Mouse (Mus musculus) adrenal gland, adult 18-20 months (tissue): ENCODE measurements at regions not wholly inside any gene's neighbourhood (a gene's known extent, or its start where the extent isn't known, plus 50 kb on each side); places are given as distances from the start of the nearest gene placed in this dataset.

Source experiments
- DNase-seq, 2 experiments: peaks; one replicate each; pipeline ENCODE4 v3.0.0; 2021 to 2022; ENCODE audit warnings: low spot score in 2 of 2

GRCm38 (mm10) chr5:119280146-119280545, 390.3 kb upstream of the Tbx3 start:
- DNase-seq, result no peak

- no peak for DNase-seq
Observed at GRCm38 (mm10) chr5:119289808-119290207, 380.7 kb upstream of the Tbx3 start.

GRCm38 (mm10) chr5:119292323-119292722, 378.1 kb upstream of the Tbx3 start:
- DNase-seq, result peak in 1 of 2 experiments; percentile 6

GRCm38 (mm10) chr5:119292889-119293288, 377.6 kb upstream of the Tbx3 start:
- no peak for DNase-seq

GRCm38 (mm10) chr5:119299311-119299710, 371.2 kb upstream of the Tbx3 start:
- DNase-seq, result no peak

- DNase-seq, result no peak
Observed at GRCm38 (mm10) chr5:119300106-119300505, 370.4 kb upstream of the Tbx3 start.

- DNase-seq, result no peak
Observed at GRCm38 (mm10) chr5:119301539-119301938, 368.9 kb upstream of the Tbx3 start.

GRCm38 (mm10) chr5:119304721-119305120, 365.7 kb upstream of the Tbx3 start:
- no peak for DNase-seq

- no peak for DNase-seq
Observed at GRCm38 (mm10) chr5:119307768-119308167, 362.7 kb upstream of the Tbx3 start.

- no peak for DNase-seq
Observed at GRCm38 (mm10) chr5:119310178-119310930, 360.1 kb upstream of the Tbx3 start.

- DNase-seq, result no peak
Observed at GRCm38 (mm10) chr5:119312808-119313207, 357.7 kb upstream of the Tbx3 start.

- peak in 1 of 2 experiments; percentile 35 for DNase-seq
Observed at GRCm38 (mm10) chr5:119315149-119315548, 355.3 kb upstream of the Tbx3 start.

GRCm38 (mm10) chr5:119317617-119318016, 352.9 kb upstream of the Tbx3 start:
- no peak for DNase-seq

- no peak for DNase-seq
Observed at GRCm38 (mm10) chr5:119321368-119322144, 348.9 kb upstream of the Tbx3 start.

GRCm38 (mm10) chr5:119322411-119322810, 348.1 kb upstream of the Tbx3 start:
- DNase-seq, result no peak

GRCm38 (mm10) chr5:119325681-119326255, 344.7 kb upstream of the Tbx3 start:
- DNase-seq, result peak; percentile 41

- DNase-seq, result peak in 1 of 2 experiments; percentile 21
Observed at GRCm38 (mm10) chr5:119326895-119327294, 343.6 kb upstream of the Tbx3 start.

GRCm38 (mm10) chr5:119328971-119329370, 341.5 kb upstream of the Tbx3 start:
- peak in 1 of 2 experiments; percentile 61 for DNase-seq

GRCm38 (mm10) chr5:119329371-119329770, 341.1 kb upstream of the Tbx3 start:
- DNase-seq, result no peak

- no peak for DNase-seq
Observed at GRCm38 (mm10) chr5:119329860-119330259, 340.6 kb upstream of the Tbx3 start.

GRCm38 (mm10) chr5:119331461-119331860, 339.0 kb upstream of the Tbx3 start:
- DNase-seq, result peak; percentile 76 to 86

- peak; percentile 46 to 53 for DNase-seq
Observed at GRCm38 (mm10) chr5:119332621-119333020, 337.8 kb upstream of the Tbx3 start.
